Mouse (Mus musculus) liver, embryonic 14.5 days (tissue): ENCODE measurements around the gene Ostf1. TPM values are rescaled to one million over a fixed set of nuclear protein-coding genes. Genes with fewer than 3 reads are reported as not detected.

Experiments used
- ATAC-seq: fragments of 200-750 bp; cut with Nextera tagmentation; 2 replicates; pipeline ENCODE4 v1.8.0; 2017; ENCODE audit warnings: moderate number of reproducible peaks, mild to moderate bottlenecking, moderate library complexity; ENCODE audit not compliant: insufficient read depth
- DNase-seq, 3 experiments: peaks; one replicate each; pipeline ENCODE4 v3.0.0-alpha.2; 2012 to 2013; ENCODE audit warnings: low read depth in 3 of 3, low spot score in 3 of 3
- H3K27ac ChIP-seq: fragments of 300-500 bp; sonication (generic); 2 replicates; pipeline ENCODE4 v1.5.1; 2014; ENCODE audit warnings: moderate library complexity, mild to moderate bottlenecking, control low read depth, inconsistent platforms
- H3K27me3 ChIP-seq: fragments of 300-500 bp; sonication (generic); 2 replicates; pipeline ENCODE4 v1.6.1; 2014; ENCODE audit warnings: mild to moderate bottlenecking, low read length, moderate library complexity; ENCODE audit not compliant: control insufficient read depth, insufficient read depth
- H3K36me3 ChIP-seq: fragments of 300-500 bp; sonication (generic); replicated peaks from 2 replicates; pipeline ENCODE4 v1.6.1; 2014; ENCODE audit warnings: low read depth; ENCODE audit not compliant: control insufficient read depth, insufficient read depth
- H3K4me1 ChIP-seq, 2 experiments: fragments of 200-500 bp in 1 of 2; fragments of 300-500 bp in 1 of 2; sonication (generic) in 1 of 2; replicated peaks; 2 replicates each; pipeline ENCODE4 v1.6.1; 2012 to 2014; ENCODE audit warnings: antibody characterized with exemption in 1 of 2, inconsistent platforms in 1 of 2, low read length in 1 of 2; ENCODE audit not compliant: control insufficient read depth in 2 of 2, insufficient read depth in 2 of 2
- H3K4me2 ChIP-seq: fragments of 300-500 bp; sonication (generic); 2 replicates; pipeline ENCODE4 v1.6.1; 2014; ENCODE audit warnings: low read depth, mild to moderate bottlenecking, control low read depth, moderate library complexity
- H3K4me3 ChIP-seq, 2 experiments: fragments of 200-500 bp in 1 of 2; fragments of 300-500 bp in 1 of 2; sonication (generic) in 1 of 2; 2 replicates each; pipeline ENCODE4 v1.5.1; 2012 to 2014; ENCODE audit warnings: low read depth in 2 of 2, low read length in 2 of 2, mild to moderate bottlenecking in 2 of 2, control low read depth in 1 of 2, inconsistent platforms in 1 of 2, moderate library complexity in 1 of 2; ENCODE audit not compliant: insufficient read depth in 1 of 2
- H3K9ac ChIP-seq: fragments of 300-500 bp; sonication (generic); replicated peaks from 2 replicates; pipeline ENCODE4 v1.6.1; 2014; ENCODE audit warnings: mild to moderate bottlenecking, control low read depth, moderate library complexity
- H3K9me3 ChIP-seq: fragments of 300-500 bp; sonication (generic); 2 replicates; pipeline ENCODE4 v1.6.1; 2016; ENCODE audit warnings: low read length, mixed read lengths; ENCODE audit not compliant: control insufficient read depth
- CTCF ChIP-seq: IDR thresholded peaks from 2 replicates; pipeline ENCODE4 v1.5.1; 2016; ENCODE audit warnings: antibody characterized with exemption, low read depth, control low read depth
- EP300 ChIP-seq: IDR thresholded peaks from 2 replicates; pipeline ENCODE4 v1.6.1; 2016; ENCODE audit warnings: antibody characterized with exemption, low read depth
- WGBS: fragments of 180-500 bp; shearing (Covaris S2); extraction: QIAGEN DNeasy Blood & Tissue Kit; methylation state at CpG from one replicate; pipeline ENCODE4 v1.1.7; 2014; ENCODE audit not compliant: insufficient replicate concordance; 5-methylcytosine and 5-hydroxymethylcytosine counted together
- polyA plus RNA-seq, 2 experiments: library from polyadenylated mRNA; depleted of rRNA in 1 of 2; stranded (reverse) in 1 of 2; unstranded in 1 of 2; fragments of >200 nt; fragmentation: Nextera tagmentation in 1 of 2; extraction: Ambion mirVana in 1 of 2; gene quantifications; 2 replicates each; pipeline versions ENCODE4 v1.2.1 to v1.2.3; 2012 to 2014

The Ostf1 gene
- polyA plus RNA-seq, 2 experiments, result 29.8 to 56.9 TPM

- Histone ChIP-seq H3K4me3 (no peak overlapping the region), H3K27ac (no peak overlapping the region), H3K4me1 (peaks cover 0 to 3% of the 10 kb centered on the region in 2 experiments; a peak in 1 of 4 replicates), H3K27me3 (no peaks in the 10 kb centered on the region), H3K9me3 (no peaks in the 10 kb centered on the region), H3K36me3 (no peaks in the 10 kb centered on the region), H3K4me2 (no peak overlapping the region), H3K9ac (no peak overlapping the region)
- ATAC-seq (no peak), DNase-seq (no peak)
- WGBS, result 80% methylated on average over 16 of the region's 16 CpGs
- TF ChIP-seq EP300, result no peak
These were observed 50.6 kb downstream of the Ostf1 start for GRCm38 (mm10) chr19:18581046-18581445.

GRCm38 (mm10) chr19:18579012-18579358 lies 52.6 kb downstream of the Ostf1 start:
- H3K4me2 ChIP-seq, result no peak overlapping the region
- no peak for TF ChIP-seq CTCF
- no peak for TF ChIP-seq EP300
- ATAC-seq (no peak), DNase-seq (no peak)
- no peaks in the 10 kb centered on the region for H3K9me3 ChIP-seq
- no peaks in the 10 kb centered on the region for H3K27me3 ChIP-seq
- H3K9ac ChIP-seq, result no peak overlapping the region
- peaks cover 0 to 3% of the 10 kb centered on the region in 2 experiments; a peak in 1 of 4 replicates for H3K4me1 ChIP-seq
- H3K27ac ChIP-seq, result no peak overlapping the region
- H3K4me3 ChIP-seq, result no peak overlapping the region
- 75% methylated on average over 1 of the region's 1 CpGs for WGBS
- no peaks in the 10 kb centered on the region for H3K36me3 ChIP-seq

DNA sequence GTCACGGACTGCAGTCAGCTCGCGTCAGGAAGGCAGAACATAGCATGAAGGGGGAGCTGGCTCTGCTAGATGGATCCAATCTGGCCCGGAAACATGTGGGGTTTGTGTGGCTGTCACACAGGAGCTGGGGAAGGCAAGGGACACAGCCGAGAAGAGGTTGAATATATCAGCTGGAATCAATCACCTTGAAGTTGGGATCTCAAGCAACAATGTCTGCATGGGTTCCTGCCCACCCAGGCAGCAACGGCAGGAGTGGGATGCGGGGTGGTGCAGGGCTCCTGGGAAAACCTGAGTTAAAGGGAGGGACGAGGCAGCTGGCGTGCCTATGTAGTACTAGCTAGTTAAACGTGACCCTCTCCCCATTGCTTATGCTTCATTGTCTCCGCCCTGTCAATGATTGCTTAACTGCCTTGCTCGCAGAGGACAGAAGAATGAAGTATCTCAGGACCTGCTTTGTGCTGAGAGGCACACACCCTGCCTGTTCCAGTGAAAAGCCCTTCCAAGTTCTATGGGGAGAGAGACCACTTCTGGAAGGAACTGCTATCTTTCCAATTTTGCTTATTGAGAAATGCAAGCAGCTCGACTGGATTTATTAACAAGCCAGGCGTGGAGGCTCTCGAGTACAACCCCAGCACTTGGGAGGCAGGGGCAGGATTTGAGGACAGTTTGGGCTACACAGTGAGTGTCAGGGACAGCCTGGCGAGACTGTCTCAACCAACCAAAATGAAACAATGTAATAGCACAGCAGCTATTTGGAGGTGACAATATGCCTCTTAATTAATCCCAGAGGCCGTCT lies 53.2 kb downstream of the Ostf1 start:
- no peak for ATAC-seq
- H3K27ac ChIP-seq, result no peak overlapping the region
- H3K4me2 ChIP-seq, result no peak overlapping the region

DNA sequence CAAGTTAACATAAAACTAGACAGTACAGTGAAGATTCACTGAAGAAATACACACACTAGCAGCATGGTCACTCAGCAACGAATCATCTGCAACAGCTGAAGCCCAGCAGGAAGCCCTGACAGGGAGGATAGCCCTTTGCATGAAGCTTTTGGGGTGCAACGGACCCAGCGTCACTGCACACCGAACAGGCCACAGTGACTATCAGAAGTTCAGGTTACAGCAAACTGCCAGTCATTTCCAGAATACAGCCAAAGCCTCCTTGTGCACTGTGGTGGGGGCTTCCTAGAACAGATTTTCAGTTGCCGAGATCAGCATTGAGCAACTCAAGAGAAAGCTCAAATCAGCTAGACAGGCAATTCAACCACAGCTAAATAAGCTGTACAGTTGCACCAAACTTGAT lies 54.3 kb downstream of the Ostf1 start:
- Histone ChIP-seq H3K4me2 (no peak overlapping the region), H3K36me3 (no peaks in the 10 kb centered on the region), H3K27me3 (no peaks in the 10 kb centered on the region), H3K4me1 (no peaks in the 10 kb centered on the region), H3K9me3 (no peaks in the 10 kb centered on the region), H3K4me3 (no peak overlapping the region), H3K27ac (no peak overlapping the region), H3K9ac (no peak overlapping the region)
- no peak for ATAC-seq
- no peak for DNase-seq
- 60% methylated on average over 5 of the region's 5 CpGs for WGBS
- TF ChIP-seq EP300, result no peak
- no peak for TF ChIP-seq CTCF

More for the DNA sequence above, 53.2 kb downstream of the Ostf1 start:
- DNase-seq, result no peak
- no peak overlapping the region for H3K9ac ChIP-seq
- WGBS, result 61% methylated on average over 17 of the region's 17 CpGs
- H3K4me1 ChIP-seq, result peaks cover 0 to 3% of the 10 kb centered on the region in 2 experiments; a peak in 1 of 4 replicates
- H3K9me3 ChIP-seq, result no peaks in the 10 kb centered on the region
- no peak overlapping the region for H3K4me3 ChIP-seq
- TF ChIP-seq CTCF (no peak), EP300 (no peak)
- H3K36me3 ChIP-seq, result no peaks in the 10 kb centered on the region
- no peaks in the 10 kb centered on the region for H3K27me3 ChIP-seq

DNA sequence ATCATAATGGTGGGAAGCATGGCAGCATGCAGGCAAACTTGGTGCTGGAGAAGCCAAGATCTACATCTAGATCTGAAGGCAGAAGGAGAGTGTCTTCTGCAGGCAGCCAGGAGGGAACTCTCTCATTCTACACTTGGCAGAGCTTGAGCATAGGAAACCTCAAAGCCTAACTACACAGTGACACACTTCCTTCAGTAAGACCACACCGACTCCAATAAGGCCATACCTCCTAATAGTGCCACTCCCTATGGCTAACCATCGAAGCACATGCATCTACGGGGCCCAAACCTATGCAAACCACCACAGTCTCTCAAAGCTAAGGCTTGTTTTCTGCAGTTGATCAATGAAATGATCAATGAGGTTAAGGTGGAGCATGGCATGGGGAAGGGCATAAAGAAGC lies 55.7 kb downstream of the Ostf1 start:
- Histone ChIP-seq H3K4me2 (no peak overlapping the region), H3K4me3 (no peak overlapping the region), H3K36me3 (no peaks in the 10 kb centered on the region), H3K27me3 (no peaks in the 10 kb centered on the region), H3K27ac (no peak overlapping the region), H3K9ac (no peak overlapping the region), H3K9me3 (no peaks in the 10 kb centered on the region), H3K4me1 (no peaks in the 10 kb centered on the region)
- TF ChIP-seq CTCF (no peak), EP300 (no peak)
- 33% methylated on average over 3 of the region's 3 CpGs for WGBS
- no peak for ATAC-seq
- no peak for DNase-seq
